In genomic region chr13:29955296-29955695, GRCm38 (mm10) we compare ENCODE assay signal across 26 mouse cellular contexts.
"Had no signal": no experiment of that assay in that cellular context is flagged by ENCODE, and none has a peak within 500 bp of the region (broad histone marks: within the 10 kb centered on the region; RNA-seq: fewer than 3 reads in every experiment).

No protein-coding gene starts in this region.

- H3K4me2 ChIP-seq: heart, embryonic 11.5 days; heart, embryonic 13.5 days; heart, embryonic 15.5 days; hindbrain, embryonic 12.5 days; hindbrain, embryonic 14.5 days; intestine, embryonic 15.5 days; limb, embryonic 12.5 days; liver, embryonic 11.5 days; liver, embryonic 13.5 days; liver, embryonic 15.5 days had no signal

- DNase-seq: gastrocnemius, postnatal 10 days; gastrocnemius, postnatal 25 days; heart, postnatal 14 days; heart, postnatal 36 days; kidney, adult 18-20 months; kidney, postnatal 25 days; liver; liver, embryonic 13.5 days; liver, postnatal 0 days had no signal

- H3K4me1 ChIP-seq: hindbrain, embryonic 10.5 days had no signal

- ATAC-seq: forebrain, embryonic 16.5 days; hindbrain, embryonic 16.5 days; inflammation-experienced regulatory T-cells, adult 6 months; intestine, embryonic 15.5 days; intestine, postnatal 0 days; liver, postnatal 0 days had no signal

- H3K27me3 ChIP-seq: heart, embryonic 13.5 days; heart, embryonic 15.5 days; hindbrain, embryonic 12.5 days; intestine, embryonic 15.5 days; limb, embryonic 12.5 days; liver, embryonic 13.5 days; liver, embryonic 15.5 days had no signal

- H3K36me3 ChIP-seq: heart, embryonic 15.5 days had no signal

- H3K4me3 ChIP-seq: heart, embryonic 13.5 days; heart, embryonic 15.5 days; hindbrain, embryonic 10.5 days; hindbrain, embryonic 12.5 days; intestine, embryonic 15.5 days; layer of hippocampus, adult 2 months; left cerebral cortex, adult 2 months; limb, embryonic 10.5 days; limb, embryonic 12.5 days; liver, embryonic 13.5 days; liver, embryonic 15.5 days had no signal

- H3K9me3 ChIP-seq: heart, embryonic 15.5 days; intestine, embryonic 15.5 days; limb, embryonic 10.5 days; limb, embryonic 12.5 days; liver, embryonic 13.5 days; liver, embryonic 15.5 days had no signal

- H3K9ac ChIP-seq: heart, embryonic 13.5 days; heart, embryonic 15.5 days; hindbrain, embryonic 12.5 days; hindbrain, embryonic 14.5 days; intestine, embryonic 15.5 days; limb, embryonic 12.5 days; liver, embryonic 13.5 days; liver, embryonic 15.5 days; liver, postnatal 0 days had no signal

- H3K27ac ChIP-seq: heart, embryonic 13.5 days; heart, embryonic 15.5 days; hindbrain, embryonic 10.5 days; hindbrain, embryonic 12.5 days; hindbrain, embryonic 14.5 days; intestine, embryonic 15.5 days; layer of hippocampus, adult 2 months; left cerebral cortex, adult 2 months; limb, embryonic 10.5 days; limb, embryonic 12.5 days; liver, embryonic 13.5 days; liver, embryonic 15.5 days had no signal
